Mouse (Mus musculus) midbrain, embryonic 14.5 days (tissue): ENCODE results near the gene Nudt16l1. TPM values are rescaled to one million over a fixed set of nuclear protein-coding genes. Genes with fewer than 3 reads are reported as not detected.
A peak's percentile ranks its signal among the peaks of the same experiment; 100 is the strongest.

Experiments
- ATAC-seq: fragments of 200-750 bp; cut with Nextera tagmentation; 2 replicates; pipeline ENCODE4 v1.8.0; 2017; ENCODE audit warnings: moderate number of reproducible peaks, moderate library complexity; ENCODE audit not compliant: low FRiP score, low TSS enrichment
- DNase-seq: peaks from one replicate; pipeline ENCODE4 v3.0.0-alpha.2; 2015
- H3K27ac ChIP-seq: fragments of 300-500 bp; sonication (generic); replicated peaks from 2 replicates; pipeline ENCODE4 v1.5.1; 2014; ENCODE audit warnings: mild to moderate bottlenecking, low read depth, low read length, moderate library complexity
- H3K27me3 ChIP-seq: fragments of 300-500 bp; sonication (generic); 2 replicates; pipeline ENCODE4 v1.6.1; 2014; ENCODE audit warnings: low read length, control low read depth, mixed read lengths; ENCODE audit not compliant: control insufficient read depth, insufficient read depth
- H3K36me3 ChIP-seq: fragments of 300-500 bp; sonication (generic); 2 replicates; pipeline ENCODE4 v1.6.1; 2014; ENCODE audit warnings: low read length, control low read depth; ENCODE audit not compliant: control insufficient read depth, insufficient read depth
- H3K4me1 ChIP-seq: fragments of 300-500 bp; sonication (generic); 2 replicates; pipeline ENCODE4 v1.6.1; 2014; ENCODE audit warnings: mild to moderate bottlenecking, antibody characterized with exemption, low read length, control low read depth; ENCODE audit not compliant: control insufficient read depth, insufficient read depth
- H3K4me2 ChIP-seq: fragments of 300-500 bp; sonication (generic); 2 replicates; pipeline ENCODE4 v1.6.1; 2014; ENCODE audit warnings: mild to moderate bottlenecking, low read length, moderate library complexity
- H3K4me3 ChIP-seq: fragments of 300-500 bp; sonication (generic); replicated peaks from 2 replicates; pipeline ENCODE4 v1.5.1; 2014; ENCODE audit warnings: low read depth, low read length
- H3K9ac ChIP-seq: fragments of 300-500 bp; sonication (generic); replicated peaks from 2 replicates; pipeline ENCODE4 v1.6.1; 2014; ENCODE audit warnings: mild to moderate bottlenecking, low read length, moderate library complexity
- H3K9me3 ChIP-seq: fragments of 300-500 bp; sonication (generic); 2 replicates; pipeline ENCODE4 v1.6.1; 2016; ENCODE audit warnings: low read length, control low read depth, mixed read lengths; ENCODE audit not compliant: control insufficient read depth
- WGBS: fragments of 180-500 bp; shearing (Covaris S2); extraction: QIAGEN DNeasy Blood & Tissue Kit; methylation state at CpG from one replicate; pipeline ENCODE4 v1.1.7; 2014; 5-methylcytosine and 5-hydroxymethylcytosine counted together
- polyA plus RNA-seq: library from polyadenylated mRNA; unstranded; fragments of >200 nt; fragmentation: Nextera tagmentation; extraction: Ambion mirVana; gene quantifications from 2 replicates; pipeline ENCODE4 v1.2.1, GENCODE M21; 2014

Gene Nudt16l1
- polyA plus RNA-seq, result 116 and 122 TPM in 2 replicates

GRCm38 (mm10) chr16:4938461-4938860, at the start of gene Nudt16l1:
Nudt16l1 (plus strand) TSS chr16:4938761.
- H3K4me1 ChIP-seq, result peaks cover 9% of the 10 kb centered on the region
- H3K27me3 ChIP-seq, result no peaks in the 10 kb centered on the region
- H3K9ac ChIP-seq, result peak within 1 kb of the TSS; percentile 78
- H3K4me2 ChIP-seq, result peak within 1 kb of the TSS; percentile 93
- DNase-seq, result no peak
- peak within 1 kb of the TSS; percentile 78 for H3K27ac ChIP-seq
- 7% methylated on average over 2 of the region's 2 CpGs for WGBS
- peak within 1 kb of the TSS; percentile 72 for H3K4me3 ChIP-seq
- no peak for ATAC-seq
- H3K36me3 ChIP-seq, result peaks cover 73% of the 10 kb centered on the region
- no peaks in the 10 kb centered on the region for H3K9me3 ChIP-seq

GRCm38 (mm10) chr16:4890201-4890709, 48.3 kb upstream of the Nudt16l1 start:
- H3K4me3 ChIP-seq, result no peak overlapping the region
- H3K27ac ChIP-seq, result no peak overlapping the region
- H3K9me3 ChIP-seq, result no peaks in the 10 kb centered on the region
- 72% methylated on average over 4 of the region's 4 CpGs for WGBS
- H3K4me1 ChIP-seq, result peaks cover 19% of the 10 kb centered on the region
- no peak overlapping the region for H3K4me2 ChIP-seq
- ATAC-seq (no peak), DNase-seq (no peak)
- H3K36me3 ChIP-seq, result no peaks in the 10 kb centered on the region
- H3K27me3 ChIP-seq, result no peaks in the 10 kb centered on the region
- no peak overlapping the region for H3K9ac ChIP-seq

- ATAC-seq (no peak), DNase-seq (no peak)
- H3K9me3 ChIP-seq, result no peaks in the 10 kb centered on the region
- no peak overlapping the region for H3K9ac ChIP-seq
- H3K4me2 ChIP-seq, result no peak overlapping the region
- H3K27ac ChIP-seq, result no peak overlapping the region
- no peak overlapping the region for H3K4me3 ChIP-seq
- H3K27me3 ChIP-seq, result no peaks in the 10 kb centered on the region
- peaks cover 14% of the 10 kb centered on the region for H3K4me1 ChIP-seq
- no peaks in the 10 kb centered on the region for H3K36me3 ChIP-seq
- WGBS, result 94% methylated on average over 6 of the region's 6 CpGs
Observed at GRCm38 (mm10) chr16:4892171-4892570, 46.4 kb upstream of the Nudt16l1 start.

- Histone ChIP-seq H3K9ac (no peak overlapping the region), H3K27ac (no peak overlapping the region), H3K27me3 (no peaks in the 10 kb centered on the region), H3K36me3 (no peaks in the 10 kb centered on the region), H3K4me1 (no peaks in the 10 kb centered on the region), H3K9me3 (no peaks in the 10 kb centered on the region), H3K4me2 (no peak overlapping the region), H3K4me3 (no peak overlapping the region)
- WGBS, result 91% methylated on average over 7 of the region's 7 CpGs
- no peak for DNase-seq
- no peak for ATAC-seq
Observed at GRCm38 (mm10) chr16:4894201-4894908, 44.2 kb upstream of the Nudt16l1 start.

- H3K36me3 ChIP-seq, result no peaks in the 10 kb centered on the region
- H3K9ac ChIP-seq, result no peak overlapping the region
- H3K4me3 ChIP-seq, result no peak overlapping the region
- no peak overlapping the region for H3K27ac ChIP-seq
- no peaks in the 10 kb centered on the region for H3K4me1 ChIP-seq
- H3K4me2 ChIP-seq, result no peak overlapping the region
- DNase-seq (no peak), ATAC-seq (no peak)
- 85% methylated on average over 5 of the region's 5 CpGs for WGBS
- no peaks in the 10 kb centered on the region for H3K9me3 ChIP-seq
- H3K27me3 ChIP-seq, result no peaks in the 10 kb centered on the region
Observed at GRCm38 (mm10) chr16:4896249-4897027, 42.1 kb upstream of the Nudt16l1 start.

GRCm38 (mm10) chr16:4897146-4897730, 41.3 kb upstream of the Nudt16l1 start:
- no peak overlapping the region for H3K4me3 ChIP-seq

GRCm38 (mm10) chr16:4898881-4899280, 39.7 kb upstream of the Nudt16l1 start:
- no peak for DNase-seq
- ATAC-seq, result no peak
- 84% methylated on average over 6 of the region's 6 CpGs for WGBS
- Histone ChIP-seq H3K27me3 (no peaks in the 10 kb centered on the region), H3K36me3 (no peaks in the 10 kb centered on the region), H3K9me3 (no peaks in the 10 kb centered on the region), H3K27ac (no peak overlapping the region), H3K4me3 (no peak overlapping the region), H3K9ac (no peak overlapping the region), H3K4me2 (no peak overlapping the region), H3K4me1 (no peaks in the 10 kb centered on the region)

More at GRCm38 (mm10) chr16:4897146-4897730, 41.3 kb upstream of the Nudt16l1 start:
- Histone ChIP-seq H3K27me3 (no peaks in the 10 kb centered on the region), H3K4me1 (no peaks in the 10 kb centered on the region), H3K9me3 (no peaks in the 10 kb centered on the region), H3K9ac (no peak overlapping the region), H3K27ac (no peak overlapping the region), H3K36me3 (no peaks in the 10 kb centered on the region), H3K4me2 (no peak overlapping the region)
- WGBS, result 52% methylated on average over 7 of the region's 7 CpGs
- DNase-seq (no peak), ATAC-seq (no peak)

GRCm38 (mm10) chr16:4899711-4900110, 38.9 kb upstream of the Nudt16l1 start:
- 96% methylated on average over 2 of the region's 2 CpGs for WGBS

More at GRCm38 (mm10) chr16:4899711-4900110, 38.9 kb upstream of the Nudt16l1 start:
- no peak overlapping the region for H3K4me2 ChIP-seq
- H3K27ac ChIP-seq, result no peak overlapping the region
- no peak overlapping the region for H3K9ac ChIP-seq
- no peaks in the 10 kb centered on the region for H3K27me3 ChIP-seq
- no peaks in the 10 kb centered on the region for H3K4me1 ChIP-seq
- DNase-seq (no peak), ATAC-seq (no peak)
- H3K36me3 ChIP-seq, result no peaks in the 10 kb centered on the region
- H3K4me3 ChIP-seq, result no peak overlapping the region
- no peaks in the 10 kb centered on the region for H3K9me3 ChIP-seq
